9 mouse cellular contexts compared by ENCODE assay signal in genomic region chrX:36816953-36817441, GRCm38 (mm10). TPM values are rescaled to one million over a fixed set of nuclear protein-coding genes. Genes with fewer than 3 reads are reported as not detected.
DNase-seq lines count a peak whose midpoint lies in the region; ATAC-seq and TF ChIP-seq lines count a peak whose summit lies in the region.
"Had no signal": no experiment of that assay in that cellular context is flagged by ENCODE, and none has a peak within 500 bp of the region (broad histone marks: within the 10 kb centered on the region; RNA-seq: fewer than 3 reads in every experiment).

No protein-coding gene starts in this region.

- no peaks in the 10 kb centered on the region for H3K36me3 ChIP-seq in kidney, embryonic 14.5 days (ENCODE audit: control insufficient read depth, insufficient read depth, low read length)
- H3K36me3 ChIP-seq in embryonic facial prominence, embryonic 15.5 days, result no peaks in the 10 kb centered on the region
- no peaks in the 10 kb centered on the region for H3K36me3 ChIP-seq in midbrain, postnatal 0 days (ENCODE audit: insufficient read depth, low read length)

- H3K9me3 ChIP-seq in kidney, embryonic 14.5 days (ENCODE audit: control insufficient read depth, low read length), result no peaks in the 10 kb centered on the region
- no peaks in the 10 kb centered on the region for H3K9me3 ChIP-seq in embryonic facial prominence, embryonic 15.5 days (replicated peaks)
- H3K9me3 ChIP-seq in midbrain, postnatal 0 days (ENCODE audit: low read length), result no peaks in the 10 kb centered on the region

- H3K4me2 ChIP-seq in kidney, embryonic 14.5 days (replicated peaks; ENCODE audit: low read depth, low read length), result peak overlapping the region; percentile 37
- peak overlapping the region; percentile 36 for H3K4me2 ChIP-seq in embryonic facial prominence, embryonic 15.5 days (replicated peaks)
- peak overlapping the region; percentile 37 for H3K4me2 ChIP-seq in midbrain, postnatal 0 days (ENCODE audit: low read depth, low read length, poor library complexity, severe bottlenecking)

- peak; percentile 88 for ATAC-seq in kidney, embryonic 14.5 days (ENCODE audit: low FRiP score, low TSS enrichment)
- peak; percentile 78 for ATAC-seq in embryonic facial prominence, embryonic 15.5 days (ENCODE audit: insufficient number of reproducible peaks, low FRiP score, low TSS enrichment, low read depth)
- ATAC-seq in midbrain, postnatal 0 days (ENCODE audit: low FRiP score), result peak; percentile 75

- no peak for TF ChIP-seq CTCF in midbrain, postnatal 0 days (IDR thresholded peaks at IDR 0.05)

- intact Hi-C loops in left cerebral cortex, postnatal 25 days (cut with DNase I), result no loop called here

- H3K27me3 ChIP-seq in kidney, embryonic 14.5 days (ENCODE audit: control insufficient read depth, insufficient read depth, low read length), result no peaks in the 10 kb centered on the region
- no peaks in the 10 kb centered on the region for H3K27me3 ChIP-seq in embryonic facial prominence, embryonic 15.5 days
- no peaks in the 10 kb centered on the region for H3K27me3 ChIP-seq in midbrain, postnatal 0 days (ENCODE audit: insufficient read depth, low read length)

- H3K4me1 ChIP-seq in kidney, embryonic 14.5 days (ENCODE audit: control insufficient read depth, insufficient read depth, low read length), result no peaks in the 10 kb centered on the region
- H3K4me1 ChIP-seq in embryonic facial prominence, embryonic 15.5 days, result no peaks in the 10 kb centered on the region
- H3K4me1 ChIP-seq in midbrain, postnatal 0 days (ENCODE audit: insufficient read depth, low read length), result no peaks in the 10 kb centered on the region

- H3K9ac ChIP-seq in kidney, embryonic 14.5 days (ENCODE audit: low read depth, low read length), result peak overlapping the region; percentile 4; the same call in 1 of the 2 replicates
- no peak overlapping the region for H3K9ac ChIP-seq in embryonic facial prominence, embryonic 15.5 days
- no peak overlapping the region for H3K9ac ChIP-seq in midbrain, postnatal 0 days (replicated peaks; ENCODE audit: low read length, poor library complexity, severe bottlenecking)

- peak overlapping the region; percentile 85 for H3K27ac ChIP-seq in kidney, embryonic 14.5 days (ENCODE audit: low read depth, low read length)
- no peak overlapping the region for H3K27ac ChIP-seq in embryonic facial prominence, embryonic 15.5 days (replicated peaks)
- 0 out of 2 replicates have a peak overlapping the region, but pooled peaks have one; percentile 26 for H3K27ac ChIP-seq in midbrain, postnatal 0 days (ENCODE audit: low read depth, low read length)
- H3K27ac ChIP-seq: macrophage had no signal

- no peak for DNase-seq in kidney, adult 11 months
- peak; percentile 39 to 65 for DNase-seq in kidney, postnatal 25 days
- DNase-seq in midbrain, postnatal 0 days (ENCODE audit: low spot score), result peak; percentile 47
- no peak for DNase-seq in layer of hippocampus, postnatal 25 days (ENCODE audit: extremely low spot score in 1 of 2, low spot score in 1 of 2)
- no peak for DNase-seq in left cerebral cortex, postnatal 25 days (ENCODE audit: low spot score in 2 of 2)
- no peak for DNase-seq in thymus, postnatal 36 days

- WGBS in kidney, embryonic 14.5 days, result 15% methylated on average over 9 of the region's 10 CpGs
- 19% methylated on average over 9 of the region's 10 CpGs for WGBS in embryonic facial prominence, embryonic 15.5 days
- WGBS in midbrain, postnatal 0 days, result 11% methylated on average over 10 of the region's 10 CpGs

- peak overlapping the region; percentile 13; the same call in 1 of the 2 replicates for H3K4me3 ChIP-seq in kidney, embryonic 14.5 days (ENCODE audit: low read length)
- H3K4me3 ChIP-seq in embryonic facial prominence, embryonic 15.5 days (replicated peaks), result peak overlapping the region; percentile 7; the same call in 1 of the 2 replicates
- peak overlapping the region; percentile 10; the same call in 1 of the 2 replicates for H3K4me3 ChIP-seq in midbrain, postnatal 0 days (ENCODE audit: low read depth, low read length)

RNA-seq across cellular contexts. Expression of gene Slc25a5, which starts 21.5 kb away (rescaled TPM):
- polyA plus RNA-seq in kidney, embryonic 14.5 days (2014; fragmentation: Nextera tagmentation; extraction: Ambion mirVana), result 838 and 851 TPM in 2 replicates
- polyA plus RNA-seq in embryonic facial prominence, embryonic 15.5 days (2015; fragmentation: Nextera tagmentation; extraction: Ambion mirVana), result 504 and 542 TPM in 2 replicates
- total RNA-seq in midbrain, postnatal 0 days (2014; rRNA removed), result 346 and 392 TPM in 2 replicates
- 483 and 520 TPM in 2 replicates for polyA plus RNA-seq in midbrain, postnatal 0 days (2015; fragmentation: Nextera tagmentation; extraction: Ambion mirVana)
- 100 to 1,000 TPM; 334 to 370 TPM for total RNA-seq in layer of hippocampus, postnatal 25 days (2021)
- 100 to 1,000 TPM; 343 to 350 TPM for total RNA-seq in left cerebral cortex, postnatal 25 days (2021)

RNA-seq across cellular contexts. Expression of gene Ube2a, which starts 56.7 kb away (rescaled TPM):
- polyA plus RNA-seq in kidney, embryonic 14.5 days (2014; fragmentation: Nextera tagmentation; extraction: Ambion mirVana), result 114 and 127 TPM in 2 replicates
- polyA plus RNA-seq in embryonic facial prominence, embryonic 15.5 days (2015; fragmentation: Nextera tagmentation; extraction: Ambion mirVana), result 112 and 119 TPM in 2 replicates
- 39.4 and 40.4 TPM in 2 replicates for total RNA-seq in midbrain, postnatal 0 days (2014; rRNA removed)
- 110 and 123 TPM in 2 replicates for polyA plus RNA-seq in midbrain, postnatal 0 days (2015; fragmentation: Nextera tagmentation; extraction: Ambion mirVana)
- total RNA-seq in layer of hippocampus, postnatal 25 days (2021), result 10 to 100 TPM; 55.8 to 61.8 TPM
- total RNA-seq in left cerebral cortex, postnatal 25 days (2021), result 10 to 100 TPM; 47.8 to 56.8 TPM

RNA-seq across cellular contexts. Expression of gene C330007P06Rik, which starts 56.9 kb away (rescaled TPM):
- 24.7 and 38.1 TPM in 2 replicates for polyA plus RNA-seq in kidney, embryonic 14.5 days (2014; fragmentation: Nextera tagmentation; extraction: Ambion mirVana)
- 30.1 and 33.2 TPM in 2 replicates for polyA plus RNA-seq in embryonic facial prominence, embryonic 15.5 days (2015; fragmentation: Nextera tagmentation; extraction: Ambion mirVana)
- total RNA-seq in midbrain, postnatal 0 days (2014; rRNA removed), result 22.0 and 28.6 TPM in 2 replicates
- 16.9 and 18.8 TPM in 2 replicates for polyA plus RNA-seq in midbrain, postnatal 0 days (2015; fragmentation: Nextera tagmentation; extraction: Ambion mirVana)
- total RNA-seq in layer of hippocampus, postnatal 25 days (2021), result 10 to 100 TPM; 37.0 to 39.3 TPM
- total RNA-seq in left cerebral cortex, postnatal 25 days (2021), result 10 to 100 TPM; 39.5 to 41.1 TPM

Comparison
In these comparisons a context has a peak if more than half of its experiments do, and no peak if none do; other contexts are left out.
1. DNase-seq: peak in kidney, postnatal 25 days (2 of 2) and midbrain, postnatal 0 days (single experiment); none in kidney, adult 11 months (single experiment), layer of hippocampus, postnatal 25 days (0 of 2), left cerebral cortex, postnatal 25 days (0 of 2) and thymus, postnatal 36 days (0 of 2).
2. Peak in every context shown above with its lines, with median percentiles within 50 percentile points of each other: ATAC-seq, H3K4me2 ChIP-seq and H3K4me3 ChIP-seq.